Mouse (Mus musculus) adrenal gland, postnatal 0 days (tissue): Measurements from ENCODE around the gene Alkbh4. TPM values are rescaled to one million over a fixed set of nuclear protein-coding genes. Genes with fewer than 3 reads are reported as not detected.

Experiments used
- microRNA-seq: library from miRNA; unstranded; fragments of <30 nt; microRNA quantifications from one replicate; pipeline ENCODE4, GENCODE M21; 2016; ENCODE audit warnings: borderline replicate concordance; ENCODE audit not compliant: insufficient number of aligned reads
- polyA plus RNA-seq: library from polyadenylated mRNA; unstranded; fragments of >200 nt; fragmentation: Nextera tagmentation; extraction: Ambion mirVana; gene quantifications from 2 replicates; pipeline ENCODE4 v1.2.1, GENCODE M21; 2015

Alkbh4 gene
- polyA plus RNA-seq: 10.0 and 10.1 TPM in 2 replicates

DNA sequence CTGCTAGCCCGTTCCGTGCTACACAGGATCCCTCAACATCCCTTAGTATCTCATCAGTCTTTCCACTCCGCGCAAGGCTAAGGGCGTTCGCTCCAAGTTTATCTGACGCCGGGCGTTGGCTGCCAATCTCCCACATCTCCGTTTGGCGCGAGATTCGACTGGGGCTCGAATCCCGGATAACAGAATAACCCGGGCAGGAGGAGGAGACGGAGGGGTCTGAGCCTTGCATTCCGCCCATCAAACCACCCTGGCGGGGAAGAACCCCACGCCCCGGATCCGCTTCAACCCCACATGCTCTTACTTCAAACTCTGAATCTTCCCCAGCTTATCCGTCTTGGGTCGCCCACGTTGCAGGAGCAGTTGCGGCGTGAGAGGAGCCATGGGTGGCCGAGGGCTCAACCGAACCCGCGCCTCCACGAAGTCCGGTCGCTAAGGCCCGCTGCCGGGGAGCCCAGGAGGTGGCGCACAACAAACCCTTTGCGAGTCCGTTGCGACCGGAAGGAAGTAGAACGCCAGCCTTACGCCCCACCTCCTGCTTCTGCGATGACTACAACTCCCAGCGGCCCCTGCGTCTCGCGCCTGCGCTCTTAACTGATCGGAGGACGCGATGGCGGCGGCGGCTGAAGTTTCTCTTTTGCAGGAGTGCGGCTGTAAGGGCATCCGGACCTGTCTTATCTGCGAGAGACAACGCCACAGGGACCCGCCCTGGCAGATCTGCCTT, at the start of gene Alkbh4, which contains the start of gene Lrwd1:
TSS of gene Alkbh4 (plus strand) at position 576 of the 721 bp plus-strand sequence.
TSS of gene Lrwd1 (minus strand) at position 504 of the 721 bp plus-strand sequence.

DNA sequence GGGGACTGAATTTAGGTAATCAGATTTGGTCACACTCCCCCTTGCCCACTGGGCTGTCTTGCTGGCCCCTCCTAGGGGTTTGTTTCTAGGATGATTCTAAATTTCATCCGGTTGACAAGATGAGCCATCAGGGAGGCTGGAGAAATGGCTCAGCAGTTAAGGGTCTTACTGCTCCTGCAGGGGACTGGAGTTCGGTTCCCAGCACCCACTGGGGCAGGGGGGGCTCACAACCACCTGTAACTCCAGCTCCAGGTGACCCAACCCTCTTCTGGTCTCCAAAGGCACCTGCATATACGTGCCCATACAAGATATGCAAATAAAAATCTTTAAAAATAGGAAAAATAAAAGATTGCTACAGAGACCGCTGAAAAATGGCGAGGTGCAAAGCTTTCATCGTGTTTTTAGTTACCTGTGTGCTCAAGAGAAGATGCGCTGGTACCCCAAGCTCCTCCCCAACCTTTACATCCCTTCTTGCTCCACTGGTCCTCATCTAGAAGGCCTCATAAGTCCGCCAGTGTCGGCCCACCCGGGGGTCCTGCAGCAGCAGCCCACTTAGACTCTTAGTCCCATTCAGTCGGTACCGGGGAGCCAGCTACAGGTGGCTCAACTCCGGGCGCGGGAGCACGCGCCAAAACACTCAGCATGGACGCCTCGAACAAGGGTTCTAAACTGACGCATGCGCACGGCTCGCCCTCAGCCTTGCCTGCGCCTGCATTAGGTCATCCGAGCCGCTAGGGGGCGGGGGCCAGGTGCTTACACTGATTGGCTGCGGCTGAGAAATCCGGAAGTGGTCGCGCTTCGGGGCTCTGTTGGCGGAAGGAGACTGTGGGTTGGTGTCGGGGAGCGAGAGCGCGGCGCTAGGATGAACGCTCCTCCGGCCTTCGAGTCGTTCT, 19.8 kb upstream of the Alkbh4 start, which contains the start of gene Polr2j:
TSS of gene Polr2j (plus strand) at position 741 of the 893 bp plus-strand sequence.

DNA sequence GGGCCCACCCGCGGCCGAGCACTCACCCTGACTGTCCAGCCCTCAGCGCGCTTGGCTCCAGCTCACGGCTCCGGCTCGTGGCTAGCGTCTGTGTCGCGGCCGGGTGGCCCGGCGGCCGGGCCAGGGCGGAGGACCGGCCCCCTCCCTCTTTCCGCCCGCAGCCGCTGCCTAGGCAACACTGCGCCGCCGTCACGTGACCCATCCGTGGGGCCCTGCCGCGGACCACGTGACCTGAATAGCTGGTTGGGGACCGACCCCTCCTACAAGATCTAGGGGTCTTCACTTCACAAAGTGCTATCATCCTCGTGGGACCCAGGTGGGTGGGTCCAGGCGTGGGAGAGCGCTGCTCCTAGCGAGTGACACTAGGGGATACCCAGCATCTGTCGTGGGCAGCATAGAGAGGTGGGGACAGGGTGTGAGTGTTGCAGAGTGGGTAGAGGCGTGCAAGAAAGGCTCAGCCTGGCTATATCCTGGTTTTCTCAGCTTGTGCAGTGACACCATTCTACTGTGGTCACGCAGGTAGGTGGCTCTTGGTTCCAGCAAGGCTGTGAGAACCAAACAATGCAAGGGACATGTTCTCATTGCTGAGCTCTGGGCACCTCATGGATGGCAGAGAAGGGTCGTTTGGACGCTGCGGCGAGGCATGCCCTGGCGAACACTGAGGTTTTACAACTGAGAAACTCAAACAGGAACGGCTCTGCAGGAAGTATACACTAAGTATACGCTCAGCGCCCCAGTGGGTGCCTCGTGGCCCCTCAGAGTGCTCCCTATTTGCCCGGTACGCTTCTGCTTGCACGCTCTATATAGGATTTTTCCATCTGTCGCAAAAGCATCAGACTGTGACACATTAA, 34.8 kb downstream of the Alkbh4 start, which contains the start of gene Orai2:
TSS of gene Orai2 (minus strand) at position 202 of the 851 bp plus-strand sequence.

Small RNA genes lying within 50 kb of the gene (microRNA-seq; reads per million reads assigned to microRNA genes)
- gene Mir7035: not detected

Other genes with a start within 250 kb of the Alkbh4 start
- gene Hspb1, start 248.2 kb upstream of the Alkbh4 start, polyA plus RNA-seq: 149 and 244 TPM in 2 replicates
- gene Ywhag, start 201.5 kb upstream of the Alkbh4 start, polyA plus RNA-seq: 142 and 161 TPM in 2 replicates
- gene Ssc4d, start 161.6 kb upstream of the Alkbh4 start, polyA plus RNA-seq: 3.2 and 7.0 TPM in 2 replicates
- gene Zp3, start 156.0 kb upstream of the Alkbh4 start, polyA plus RNA-seq: 0.25 and 0.29 TPM in 2 replicates
- gene Dtx2, start 141.3 kb upstream of the Alkbh4 start, polyA plus RNA-seq: 13.9 and 15.5 TPM in 2 replicates
- gene Upk3b, start 97.7 kb upstream of the Alkbh4 start, polyA plus RNA-seq: 22.6 and 25.8 TPM in 2 replicates
- 2.3 and 5.8 TPM in 2 replicates for gene Upk3bl, start 81.7 kb upstream of the Alkbh4 start, polyA plus RNA-seq
- gene Rasa4, start 52.2 kb upstream of the Alkbh4 start, polyA plus RNA-seq: 9.4 and 10.9 TPM in 2 replicates
- 195 and 197 TPM in 2 replicates for gene Polr2j, start 19.5 kb upstream of the Alkbh4 start, polyA plus RNA-seq
- 13.1 and 14.6 TPM in 2 replicates for gene Lrwd1, start 72 bp upstream of the Alkbh4 start, polyA plus RNA-seq
- gene Orai2, start 34.6 kb downstream of the Alkbh4 start, polyA plus RNA-seq: 4.9 and 7.1 TPM in 2 replicates
- 52.1 and 55.1 TPM in 2 replicates for gene Prkrip1, start 62.8 kb downstream of the Alkbh4 start, polyA plus RNA-seq
- gene Sh2b2, start 110.4 kb downstream of the Alkbh4 start, polyA plus RNA-seq: 2.3 and 3.6 TPM in 2 replicates